ENCODE assay signal across 18 mouse cellular contexts in the genomic region with DNA sequence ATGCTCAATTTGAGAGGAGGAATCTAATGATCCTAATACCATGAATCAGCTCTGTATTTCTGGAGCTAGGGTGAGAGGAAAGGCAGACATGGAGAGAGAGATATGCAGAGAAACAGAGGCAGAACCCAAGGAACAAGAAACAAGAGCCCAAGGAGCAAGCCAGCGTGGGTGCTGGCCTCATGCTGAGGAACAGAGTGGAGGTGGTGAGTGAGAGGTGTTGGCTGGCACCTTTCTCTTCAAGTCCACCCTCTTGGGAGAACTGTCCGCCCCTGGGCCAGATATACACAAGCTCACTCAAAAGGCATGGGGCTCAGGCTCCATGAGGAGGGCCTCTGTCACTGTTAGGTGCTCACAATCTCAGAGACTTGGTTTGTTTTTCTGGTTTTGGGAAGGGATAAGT.
"Had no signal": no experiment of that assay in that cellular context is flagged by ENCODE, and none has a peak within 500 bp of the region (broad histone marks: within the 10 kb centered on the region; RNA-seq: fewer than 3 reads in every experiment).

No protein-coding gene starts in this region.

- ATAC-seq: hindbrain, embryonic 16.5 days; inflammation-experienced regulatory T-cells, adult 6 months; intestine, embryonic 15.5 days; intestine, postnatal 0 days; liver, embryonic 12.5 days had no signal

- DNase-seq: gastrocnemius, adult 2 months; gastrocnemius, postnatal 10 days; gastrocnemius, postnatal 25 days; heart, adult 2 months; heart, postnatal 10 days; heart, postnatal 4 days; kidney, adult 18-20 months; kidney, adult 8-10 months; kidney, postnatal 10 days; kidney, postnatal 25 days; kidney, postnatal 4 days; layer of hippocampus, postnatal 36 days; left cerebral cortex, postnatal 4 days had no signal
